Mouse (Mus musculus) mesoderm, embryonic 11.5 days (tissue): ENCODE results near the gene Fbxo40.

ENCODE experiments used
- DNase-seq: peaks from one replicate; pipeline ENCODE4 v3.0.0-alpha.2; 2012; ENCODE audit warnings: low read depth, low spot score

Fbxo40 gene

GRCm38 (mm10) chr16:36921980-36922379 lies 68.3 kb downstream of the Fbxo40 start:
- no peak for DNase-seq

GRCm38 (mm10) chr16:36921067-36921613 lies 69.1 kb downstream of the Fbxo40 start:
- DNase-seq, result no peak

- DNase-seq, result no peak
Measured at GRCm38 (mm10) chr16:36920410-36920809, 69.9 kb downstream of the Fbxo40 start.

- no peak for DNase-seq
Measured at GRCm38 (mm10) chr16:36918505-36918904, 71.8 kb downstream of the Fbxo40 start.

- no peak for DNase-seq
Measured at GRCm38 (mm10) chr16:36914195-36914594, 76.1 kb downstream of the Fbxo40 start.
